Mouse (Mus musculus): Measurements from ENCODE around the gene Cald1. TPM values are rescaled to one million over a fixed set of nuclear protein-coding genes. Genes with fewer than 3 reads are reported as not detected.

Gene Cald1
- polyA plus RNA-seq, 1 experiment from 2014 or later: 58.5 TPM

GRCm38 (mm10) chr6:34729449-34730151, 131.3 kb downstream of the Cald1 start:
- H3K36me3 ChIP-seq (ENCODE audit: control insufficient read depth, insufficient read depth): no peaks in the 10 kb centered on the region
- no peaks in the 10 kb centered on the region; the same call in 1 of the 2 replicates for H3K4me1 ChIP-seq (replicated peaks; ENCODE audit: control insufficient read depth, insufficient read depth, low read length)
- H3K27me3 ChIP-seq (replicated peaks; ENCODE audit: control insufficient read depth, insufficient read depth, low read length): no peaks in the 10 kb centered on the region
- no peak overlapping the region for H3K27ac ChIP-seq (ENCODE audit: low read length)
- H3K4me3 ChIP-seq (replicated peaks; ENCODE audit: low read length): no peak overlapping the region
- H3K9me3 ChIP-seq (ENCODE audit: control insufficient read depth, low read length): no peaks in the 10 kb centered on the region
- WGBS: 82% methylated on average over 8 of the region's 8 CpGs
- no peak overlapping the region for H3K9ac ChIP-seq (replicated peaks; ENCODE audit: low read depth, low read length)
- no peak overlapping the region for H3K4me2 ChIP-seq (ENCODE audit: low read length)
- ATAC-seq: no peak

- Histone ChIP-seq H3K4me1 (replicated peaks; ENCODE audit: control insufficient read depth, insufficient read depth, low read length) (no peaks in the 10 kb centered on the region; the same call in 1 of the 2 replicates), H3K9ac (replicated peaks; ENCODE audit: low read depth, low read length) (no peak overlapping the region), H3K9me3 (ENCODE audit: control insufficient read depth, low read length) (no peaks in the 10 kb centered on the region), H3K27me3 (replicated peaks; ENCODE audit: control insufficient read depth, insufficient read depth, low read length) (no peaks in the 10 kb centered on the region), H3K27ac (ENCODE audit: low read length) (no peak overlapping the region), H3K4me3 (replicated peaks; ENCODE audit: low read length) (no peak overlapping the region), H3K4me2 (ENCODE audit: low read length) (no peak overlapping the region), H3K36me3 (ENCODE audit: control insufficient read depth, insufficient read depth) (no peaks in the 10 kb centered on the region)
- no peak for ATAC-seq
- WGBS: 82% methylated on average over 6 of the region's 6 CpGs
Measured at GRCm38 (mm10) chr6:34731007-34731406, 132.7 kb downstream of the Cald1 start.

GRCm38 (mm10) chr6:34731529-34731928, 133.2 kb downstream of the Cald1 start:
- no peaks in the 10 kb centered on the region for H3K9me3 ChIP-seq (ENCODE audit: control insufficient read depth, low read length)
- 64% methylated on average over 9 of the region's 9 CpGs for WGBS
- ATAC-seq: no peak
- no peak overlapping the region for H3K27ac ChIP-seq (ENCODE audit: low read length)
- no peak overlapping the region for H3K9ac ChIP-seq (replicated peaks; ENCODE audit: low read depth, low read length)
- no peak overlapping the region for H3K4me3 ChIP-seq (replicated peaks; ENCODE audit: low read length)
- H3K36me3 ChIP-seq (ENCODE audit: control insufficient read depth, insufficient read depth): no peaks in the 10 kb centered on the region
- no peak overlapping the region for H3K4me2 ChIP-seq (ENCODE audit: low read length)
- no peaks in the 10 kb centered on the region for H3K27me3 ChIP-seq (replicated peaks; ENCODE audit: control insufficient read depth, insufficient read depth, low read length)
- no peaks in the 10 kb centered on the region; the same call in 1 of the 2 replicates for H3K4me1 ChIP-seq (replicated peaks; ENCODE audit: control insufficient read depth, insufficient read depth, low read length)

GRCm38 (mm10) chr6:34734940-34735695, 136.8 kb downstream of the Cald1 start:
- ATAC-seq: no peak
- WGBS: 83% methylated on average over 13 of the region's 13 CpGs
- H3K9ac ChIP-seq (replicated peaks; ENCODE audit: low read depth, low read length): no peak overlapping the region

GRCm38 (mm10) chr6:34736934-34737333, 138.6 kb downstream of the Cald1 start:
- no peak overlapping the region for H3K9ac ChIP-seq (replicated peaks; ENCODE audit: low read depth, low read length)
- H3K4me2 ChIP-seq (ENCODE audit: low read length): no peak overlapping the region
- no peaks in the 10 kb centered on the region for H3K36me3 ChIP-seq (ENCODE audit: control insufficient read depth, insufficient read depth)
- H3K9me3 ChIP-seq (ENCODE audit: control insufficient read depth, low read length): no peaks in the 10 kb centered on the region
- WGBS: 73% methylated on average over 2 of the region's 2 CpGs
- no peak overlapping the region for H3K27ac ChIP-seq (ENCODE audit: low read length)
- no peak for ATAC-seq
- no peaks in the 10 kb centered on the region for H3K4me1 ChIP-seq (replicated peaks; ENCODE audit: control insufficient read depth, insufficient read depth, low read length)
- H3K27me3 ChIP-seq (replicated peaks; ENCODE audit: control insufficient read depth, insufficient read depth, low read length): no peaks in the 10 kb centered on the region
- no peak overlapping the region for H3K4me3 ChIP-seq (replicated peaks; ENCODE audit: low read length)

More at GRCm38 (mm10) chr6:34734940-34735695, 136.8 kb downstream of the Cald1 start:
- Histone ChIP-seq H3K4me3 (replicated peaks; ENCODE audit: low read length) (no peak overlapping the region), H3K4me2 (ENCODE audit: low read length) (no peak overlapping the region), H3K4me1 (replicated peaks; ENCODE audit: control insufficient read depth, insufficient read depth, low read length) (no peaks in the 10 kb centered on the region), H3K36me3 (ENCODE audit: control insufficient read depth, insufficient read depth) (no peaks in the 10 kb centered on the region), H3K9me3 (ENCODE audit: control insufficient read depth, low read length) (no peaks in the 10 kb centered on the region), H3K27me3 (replicated peaks; ENCODE audit: control insufficient read depth, insufficient read depth, low read length) (no peaks in the 10 kb centered on the region), H3K27ac (ENCODE audit: low read length) (no peak overlapping the region)

GRCm38 (mm10) chr6:34743946-34744345, 145.6 kb downstream of the Cald1 start:
- Histone ChIP-seq H3K4me2 (ENCODE audit: low read length) (no peak overlapping the region), H3K4me1 (replicated peaks; ENCODE audit: control insufficient read depth, insufficient read depth, low read length) (no peaks in the 10 kb centered on the region), H3K9ac (replicated peaks; ENCODE audit: low read depth, low read length) (no peak overlapping the region), H3K4me3 (replicated peaks; ENCODE audit: low read length) (no peak overlapping the region), H3K27me3 (replicated peaks; ENCODE audit: control insufficient read depth, insufficient read depth, low read length) (no peaks in the 10 kb centered on the region), H3K9me3 (ENCODE audit: control insufficient read depth, low read length) (no peaks in the 10 kb centered on the region), H3K36me3 (ENCODE audit: control insufficient read depth, insufficient read depth) (no peaks in the 10 kb centered on the region), H3K27ac (ENCODE audit: low read length) (no peak overlapping the region)
- ATAC-seq: no peak
- WGBS: 93% methylated on average over 4 of the region's 4 CpGs

GRCm38 (mm10) chr6:34747846-34748245, 149.5 kb downstream of the Cald1 start:
- Histone ChIP-seq H3K9ac (replicated peaks; ENCODE audit: low read depth, low read length) (no peak overlapping the region), H3K4me2 (ENCODE audit: low read length) (no peak overlapping the region), H3K27me3 (replicated peaks; ENCODE audit: control insufficient read depth, insufficient read depth, low read length) (no peaks in the 10 kb centered on the region), H3K9me3 (ENCODE audit: control insufficient read depth, low read length) (no peaks in the 10 kb centered on the region), H3K27ac (ENCODE audit: low read length) (no peak overlapping the region), H3K36me3 (ENCODE audit: control insufficient read depth, insufficient read depth) (no peaks in the 10 kb centered on the region), H3K4me1 (replicated peaks; ENCODE audit: control insufficient read depth, insufficient read depth, low read length) (no peaks in the 10 kb centered on the region), H3K4me3 (replicated peaks; ENCODE audit: low read length) (no peak overlapping the region)
- no peak for ATAC-seq
- WGBS: 75% methylated on average over 6 of the region's 6 CpGs

GRCm38 (mm10) chr6:34748566-34748965, 150.3 kb downstream of the Cald1 start:
- no peaks in the 10 kb centered on the region for H3K9me3 ChIP-seq (ENCODE audit: control insufficient read depth, low read length)
- H3K27ac ChIP-seq (ENCODE audit: low read length): no peak overlapping the region
- H3K36me3 ChIP-seq (ENCODE audit: control insufficient read depth, insufficient read depth): no peaks in the 10 kb centered on the region
- WGBS: 92% methylated on average over 11 of the region's 11 CpGs
- no peaks in the 10 kb centered on the region for H3K27me3 ChIP-seq (replicated peaks; ENCODE audit: control insufficient read depth, insufficient read depth, low read length)
- no peaks in the 10 kb centered on the region for H3K4me1 ChIP-seq (replicated peaks; ENCODE audit: control insufficient read depth, insufficient read depth, low read length)
- no peak for ATAC-seq
- H3K9ac ChIP-seq (replicated peaks; ENCODE audit: low read depth, low read length): no peak overlapping the region
- H3K4me3 ChIP-seq (replicated peaks; ENCODE audit: low read length): no peak overlapping the region
- no peak overlapping the region for H3K4me2 ChIP-seq (ENCODE audit: low read length)

GRCm38 (mm10) chr6:34749526-34749925, 151.2 kb downstream of the Cald1 start:
- Histone ChIP-seq H3K9me3 (ENCODE audit: control insufficient read depth, low read length) (no peaks in the 10 kb centered on the region), H3K27me3 (replicated peaks; ENCODE audit: control insufficient read depth, insufficient read depth, low read length) (no peaks in the 10 kb centered on the region), H3K9ac (replicated peaks; ENCODE audit: low read depth, low read length) (no peak overlapping the region), H3K27ac (ENCODE audit: low read length) (no peak overlapping the region), H3K4me1 (replicated peaks; ENCODE audit: control insufficient read depth, insufficient read depth, low read length) (no peaks in the 10 kb centered on the region), H3K4me2 (ENCODE audit: low read length) (no peak overlapping the region), H3K36me3 (ENCODE audit: control insufficient read depth, insufficient read depth) (no peaks in the 10 kb centered on the region), H3K4me3 (replicated peaks; ENCODE audit: low read length) (no peak overlapping the region)
- WGBS: 86% methylated on average over 6 of the region's 6 CpGs
- no peak for ATAC-seq
